Mouse (Mus musculus): ENCODE measurements at regions not wholly inside any gene's neighbourhood (a gene's known extent, or its start where the extent isn't known, plus 50 kb on each side); places are given as distances from the start of the nearest gene placed in this dataset.

DNA sequence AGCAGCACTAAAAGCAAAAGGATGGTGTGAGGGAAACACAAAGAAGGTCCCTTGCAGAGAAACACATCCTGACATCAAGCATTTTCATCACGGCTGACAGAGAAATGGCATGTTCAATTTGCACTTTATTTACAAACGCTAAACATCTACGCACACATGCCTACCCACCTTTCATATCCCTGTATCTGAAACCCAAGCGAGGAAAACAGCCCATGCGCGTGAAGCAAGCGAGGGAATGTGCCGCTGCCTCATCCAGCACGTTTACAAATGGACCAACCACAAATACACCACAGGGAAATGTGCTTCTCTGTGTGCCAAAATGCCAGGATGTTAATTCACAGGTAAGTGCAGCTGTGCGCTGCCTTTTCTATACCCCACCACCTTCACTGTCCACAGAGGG lies 399.7 kb upstream of the Pou3f3 start:
- DNase-seq (ENCODE audit: low spot score): no peak

DNA sequence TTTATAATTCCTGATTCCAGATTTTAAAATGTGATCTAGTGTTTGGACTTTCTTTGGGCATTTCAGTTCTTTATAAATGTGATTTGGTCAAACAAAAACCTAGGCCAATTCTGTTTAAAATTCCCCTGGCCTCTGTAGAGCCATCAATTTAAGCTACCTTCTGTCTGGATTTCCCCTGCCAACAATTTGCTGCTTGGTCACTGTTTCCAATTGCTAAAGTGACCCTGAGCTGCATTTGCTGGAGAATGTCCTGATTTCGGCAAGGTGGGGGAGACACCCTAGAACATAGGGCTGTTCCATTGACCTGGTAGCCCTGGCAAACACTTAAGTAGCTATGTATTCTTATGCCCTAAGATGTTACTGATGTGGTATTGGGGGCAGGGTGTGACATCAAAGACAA lies 386.3 kb upstream of the Pou3f3 start:
- DNase-seq (ENCODE audit: low spot score): no peak

- DNase-seq (ENCODE audit: low spot score): no peak
Measured at GRCm38 (mm10) chr1:42313494-42313893, 382.1 kb upstream of the Pou3f3 start.

DNA sequence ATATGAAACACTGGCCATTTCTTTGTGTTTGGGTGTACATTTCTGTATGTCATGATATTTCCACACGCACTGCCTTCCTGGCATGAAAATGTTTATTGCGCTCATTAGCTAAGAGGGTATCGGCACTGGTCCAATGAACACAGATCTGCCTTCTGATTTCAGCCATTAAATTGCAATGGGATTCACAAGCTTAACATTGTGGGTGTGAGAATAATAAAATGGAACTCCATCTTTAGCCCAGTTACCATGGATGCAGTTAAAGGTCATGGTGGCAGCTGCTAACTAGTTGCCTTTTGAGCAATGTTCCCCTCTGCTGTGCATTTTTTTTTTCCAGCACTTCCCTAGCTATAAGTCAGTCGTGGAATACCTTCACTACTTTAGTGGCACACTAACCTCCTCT lies 343.7 kb upstream of the Pou3f3 start:
- no peak for DNase-seq (ENCODE audit: low spot score)

DNA sequence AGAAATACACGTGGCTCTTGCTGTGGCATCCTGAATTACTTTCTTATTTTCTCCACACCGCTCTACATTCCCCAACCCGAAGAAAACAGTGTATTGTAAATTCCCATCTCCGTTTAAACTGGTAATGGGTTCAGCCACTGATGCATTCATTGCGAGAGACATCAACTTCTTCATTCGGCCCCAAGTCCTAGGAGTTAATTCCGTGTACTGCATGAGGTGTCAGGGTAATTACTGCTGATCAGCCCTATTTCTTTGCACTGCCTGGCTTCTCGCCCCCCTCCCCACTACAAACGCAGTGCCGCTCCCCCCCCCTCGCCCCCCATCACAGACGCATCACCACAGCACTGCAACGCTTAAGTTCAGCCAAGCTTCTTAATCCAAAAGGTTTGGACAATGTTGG lies 343.2 kb upstream of the Pou3f3 start:
- no peak for DNase-seq (ENCODE audit: low spot score)

- no peak for DNase-seq (ENCODE audit: low spot score)
Measured at GRCm38 (mm10) chr1:42353096-42353495, 342.5 kb upstream of the Pou3f3 start.

DNA sequence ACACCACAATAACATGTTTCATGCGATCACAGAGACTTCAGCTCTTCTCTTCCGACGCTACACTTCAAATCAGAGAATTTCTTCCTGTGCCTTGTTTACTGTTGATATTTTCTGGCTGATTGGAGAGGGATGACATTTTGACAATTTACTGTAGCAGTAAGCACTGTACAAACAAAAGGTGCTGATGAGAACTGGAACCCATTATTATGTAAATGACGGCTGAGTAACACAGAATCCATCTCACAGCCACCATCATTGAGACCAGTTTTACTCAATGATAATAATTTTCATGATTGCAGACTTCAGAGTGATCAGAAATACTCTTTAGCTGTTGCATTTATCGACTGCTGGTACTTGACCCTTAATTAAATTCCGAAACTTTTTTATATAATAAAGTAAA lies 341.5 kb upstream of the Pou3f3 start:
- no peak for DNase-seq (ENCODE audit: low spot score)

GRCm38 (mm10) chr1:42362438-42362837 lies 333.1 kb upstream of the Pou3f3 start:
- DNase-seq (ENCODE audit: low spot score): no peak

- no peak for DNase-seq (ENCODE audit: low spot score)
Measured at GRCm38 (mm10) chr1:42365648-42366324, 329.8 kb upstream of the Pou3f3 start.

- no peak for DNase-seq (ENCODE audit: low spot score)
Measured at GRCm38 (mm10) chr1:42387919-42388684, 307.5 kb upstream of the Pou3f3 start.

- no peak for DNase-seq (ENCODE audit: low spot score)
Measured at GRCm38 (mm10) chr1:42388740-42389139, 306.8 kb upstream of the Pou3f3 start.

DNA sequence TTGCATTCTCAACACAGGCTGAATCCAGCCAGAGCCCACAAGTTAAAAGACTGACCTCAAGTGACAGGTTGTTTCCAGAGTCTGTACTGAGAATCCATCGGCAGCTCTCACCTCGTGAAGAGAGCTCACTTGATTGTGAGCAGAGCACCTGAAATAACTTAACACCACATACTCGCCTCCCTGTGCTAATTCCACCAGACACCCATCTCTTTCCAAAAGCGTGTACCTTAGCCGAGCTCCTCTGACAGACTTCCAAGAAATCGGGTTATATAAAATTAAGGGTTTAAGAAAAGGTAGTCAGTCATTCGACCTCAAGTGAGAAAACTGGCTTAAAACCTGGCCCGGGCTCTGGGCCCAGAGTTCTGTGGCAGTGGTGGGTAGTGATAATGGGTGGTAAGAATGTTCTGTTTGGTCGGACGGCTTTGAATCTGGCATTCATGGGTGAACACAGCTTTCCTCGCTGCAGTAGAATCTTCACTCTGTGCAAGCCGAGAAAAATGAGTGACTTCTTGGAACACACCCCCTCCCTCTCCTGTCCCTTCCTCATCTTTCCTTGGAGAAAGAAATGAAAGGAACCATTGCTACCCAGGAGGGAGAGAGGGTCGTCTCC lies 299.8 kb upstream of the Pou3f3 start:
- peak; percentile 12 for DNase-seq (ENCODE audit: low spot score)

GRCm38 (mm10) chr1:42398461-42399154 lies 297.0 kb upstream of the Pou3f3 start:
- no peak for DNase-seq (ENCODE audit: low spot score)

GRCm38 (mm10) chr1:42415817-42416538 lies 279.6 kb upstream of the Pou3f3 start:
- no peak for DNase-seq (ENCODE audit: low spot score)

DNA sequence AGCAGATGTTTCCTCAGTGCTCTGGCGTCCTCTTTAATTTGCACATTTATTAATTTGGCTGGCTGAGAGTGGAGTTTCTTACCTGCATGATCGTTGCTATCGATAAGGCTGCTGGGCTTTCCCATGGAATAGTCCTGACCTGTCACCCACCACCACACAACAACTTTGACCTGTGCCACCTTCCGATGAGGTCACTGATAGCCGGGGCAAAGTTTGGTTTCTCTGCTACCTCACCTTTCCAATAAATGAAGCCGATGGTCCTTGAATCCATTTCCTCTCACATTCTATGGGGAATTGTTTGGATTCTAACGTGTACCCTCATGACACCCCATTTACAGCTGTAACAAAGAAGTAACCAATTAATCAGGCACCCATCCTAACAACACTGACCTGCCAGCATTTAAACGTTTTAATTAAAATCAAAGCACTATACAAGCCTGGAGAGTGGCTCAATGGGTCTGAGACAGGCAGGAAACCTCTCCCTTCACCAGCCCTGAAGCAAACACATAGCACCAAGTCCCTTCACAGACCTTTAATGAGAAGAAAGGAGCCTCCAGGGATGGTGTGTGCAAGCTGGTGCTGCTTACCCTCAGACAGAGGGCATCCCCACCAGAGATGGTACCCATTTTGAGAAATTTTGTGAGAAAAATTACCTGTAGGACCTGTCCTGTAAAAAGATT lies 278.9 kb upstream of the Pou3f3 start:
- no peak for DNase-seq (ENCODE audit: low spot score)

DNA sequence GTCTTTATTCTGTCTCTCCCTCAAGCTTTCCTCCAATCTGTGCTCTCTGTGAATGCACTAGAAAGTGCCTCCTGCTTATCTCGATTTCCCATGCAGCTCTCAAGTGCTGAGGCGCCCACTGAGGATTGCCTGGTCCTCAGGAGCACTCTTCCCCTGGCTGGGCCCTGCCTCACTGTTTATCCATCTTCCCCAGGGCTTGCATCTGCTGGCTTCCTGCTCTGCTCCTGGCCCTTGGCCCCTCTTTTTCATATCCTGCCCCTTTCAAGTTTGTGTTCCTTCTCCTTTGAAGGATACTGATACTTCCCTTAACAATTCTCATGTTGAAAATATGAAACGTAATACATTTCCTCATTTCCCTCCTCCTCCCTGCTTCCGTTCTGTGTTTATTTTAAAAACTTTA lies 277.8 kb upstream of the Pou3f3 start:
- DNase-seq (ENCODE audit: low spot score): no peak

GRCm38 (mm10) chr1:42418233-42418632 lies 277.3 kb upstream of the Pou3f3 start:
- no peak for DNase-seq (ENCODE audit: low spot score)

- DNase-seq (ENCODE audit: low spot score): no peak
Measured at GRCm38 (mm10) chr1:42436366-42436998, 259.1 kb upstream of the Pou3f3 start.

GRCm38 (mm10) chr1:42468365-42468764 lies 227.2 kb upstream of the Pou3f3 start:
- no peak for DNase-seq (ENCODE audit: low spot score)

DNA sequence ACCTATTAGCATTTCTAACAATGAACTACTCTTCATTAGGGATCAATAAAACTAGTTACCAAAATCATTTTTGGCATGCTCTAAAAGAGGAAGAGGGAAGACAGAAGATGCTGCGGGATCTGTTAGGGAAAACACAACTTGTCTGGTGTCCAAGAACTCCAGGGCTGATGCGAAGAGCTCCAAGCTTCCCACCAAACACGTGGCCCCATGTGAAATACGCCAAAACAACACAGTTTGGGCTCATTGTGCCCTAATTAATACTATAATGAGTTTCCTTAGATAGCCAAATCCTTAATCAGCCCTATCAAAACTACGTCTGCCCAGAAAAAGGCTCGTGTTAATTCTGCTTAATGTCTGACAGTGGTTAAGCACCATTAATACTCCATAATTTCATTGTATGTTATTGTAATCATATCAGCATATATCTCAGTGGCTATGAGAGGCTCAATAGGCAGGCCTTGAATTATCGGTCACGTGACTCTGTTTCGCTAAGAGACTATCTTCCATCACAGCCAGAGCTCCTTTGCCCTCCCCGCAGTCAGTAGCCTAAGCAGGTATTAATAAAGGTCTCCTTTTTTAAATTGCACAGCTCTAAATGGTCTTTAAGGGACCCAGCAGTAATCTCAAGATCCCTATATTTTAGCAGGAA lies 223.6 kb upstream of the Pou3f3 start:
- no peak for DNase-seq (ENCODE audit: low spot score)

Data from left cerebral cortex, adult 11 months (tissue).